Mouse (Mus musculus) limb, embryonic 12.5 days (tissue): Measurements from ENCODE around the gene Thada. TPM values are rescaled to one million over a fixed set of nuclear protein-coding genes. Genes with fewer than 3 reads are reported as not detected.
A peak's percentile ranks its signal among the peaks of the same experiment; 100 is the strongest.

Experiments used
- ATAC-seq: fragments of 200-750 bp; cut with Nextera tagmentation; 2 replicates; pipeline ENCODE4 v1.8.0; 2017; ENCODE audit warnings: low read depth, moderate TSS enrichment; ENCODE audit not compliant: insufficient number of reproducible peaks, insufficient read depth, low FRiP score, low TSS enrichment
- H3K27ac ChIP-seq: fragments of 300-500 bp; sonication (generic); 2 replicates; pipeline ENCODE4 v1.5.1; 2016; ENCODE audit warnings: mild to moderate bottlenecking, moderate library complexity
- H3K27me3 ChIP-seq: fragments of 300-500 bp; sonication (generic); 2 replicates; pipeline ENCODE4 v1.6.1; 2016; ENCODE audit warnings: mild to moderate bottlenecking, moderate library complexity
- H3K36me3 ChIP-seq: fragments of 300-500 bp; sonication (generic); 2 replicates; pipeline ENCODE4 v1.6.1; 2016; ENCODE audit warnings: mild to moderate bottlenecking, moderate library complexity
- H3K4me1 ChIP-seq: fragments of 300-500 bp; sonication (generic); replicated peaks from 2 replicates; pipeline ENCODE4 v1.6.1; 2016
- H3K4me2 ChIP-seq: fragments of 300-500 bp; sonication (generic); 2 replicates; pipeline ENCODE4 v1.6.1; 2016; ENCODE audit warnings: mild to moderate bottlenecking, moderate library complexity
- H3K4me3 ChIP-seq: fragments of 300-500 bp; sonication (generic); replicated peaks from 2 replicates; pipeline ENCODE4 v1.5.1; 2016; ENCODE audit warnings: mild to moderate bottlenecking
- H3K9ac ChIP-seq: fragments of 300-500 bp; sonication (generic); replicated peaks from 2 replicates; pipeline ENCODE4 v1.6.1; 2016; ENCODE audit warnings: mild to moderate bottlenecking, moderate library complexity
- H3K9me3 ChIP-seq: fragments of 300-500 bp; sonication (generic); 2 replicates; pipeline ENCODE4 v1.6.1; 2016; ENCODE audit warnings: mild to moderate bottlenecking, moderate library complexity
- WGBS: fragments of 180-500 bp; shearing (Covaris S2); methylation state at CpG from one replicate; pipeline ENCODE4 v1.1.7; 2016; 5-methylcytosine and 5-hydroxymethylcytosine counted together
- polyA plus RNA-seq: library from polyadenylated mRNA; unstranded; fragments of >200 nt; fragmentation: Nextera tagmentation; extraction: Ambion mirVana; gene quantifications from 2 replicates; pipeline ENCODE4 v1.2.1, GENCODE M21; 2016

Thada gene
- polyA plus RNA-seq, 1 experiment from 2014 or later: 15.3 TPM

- H3K9ac ChIP-seq: no peak overlapping the region
- H3K4me1 ChIP-seq: peaks cover 81% of the 10 kb centered on the region
- WGBS: 65% methylated on average over 3 of the region's 3 CpGs
- H3K27ac ChIP-seq: peak overlapping the region; percentile 62
- no peak overlapping the region for H3K4me2 ChIP-seq
- H3K36me3 ChIP-seq: no peaks in the 10 kb centered on the region
- H3K9me3 ChIP-seq: no peaks in the 10 kb centered on the region
- no peak overlapping the region for H3K4me3 ChIP-seq
- H3K27me3 ChIP-seq: no peaks in the 10 kb centered on the region
- no peak for ATAC-seq
These were observed 96.2 kb downstream of the Thada start for GRCm38 (mm10) chr17:84369769-84370168.

- no peaks in the 10 kb centered on the region for H3K9me3 ChIP-seq
- H3K4me3 ChIP-seq: no peak overlapping the region
- H3K4me2 ChIP-seq: no peak overlapping the region
- peaks cover 87% of the 10 kb centered on the region for H3K4me1 ChIP-seq
- 70% methylated on average over 11 of the region's 11 CpGs for WGBS
- H3K27ac ChIP-seq: peak overlapping the region; percentile 66
- H3K36me3 ChIP-seq: no peaks in the 10 kb centered on the region
- no peaks in the 10 kb centered on the region for H3K27me3 ChIP-seq
- no peak for ATAC-seq
- H3K9ac ChIP-seq: no peak overlapping the region
These were observed 97.6 kb downstream of the Thada start for GRCm38 (mm10) chr17:84368213-84369014.

DNA sequence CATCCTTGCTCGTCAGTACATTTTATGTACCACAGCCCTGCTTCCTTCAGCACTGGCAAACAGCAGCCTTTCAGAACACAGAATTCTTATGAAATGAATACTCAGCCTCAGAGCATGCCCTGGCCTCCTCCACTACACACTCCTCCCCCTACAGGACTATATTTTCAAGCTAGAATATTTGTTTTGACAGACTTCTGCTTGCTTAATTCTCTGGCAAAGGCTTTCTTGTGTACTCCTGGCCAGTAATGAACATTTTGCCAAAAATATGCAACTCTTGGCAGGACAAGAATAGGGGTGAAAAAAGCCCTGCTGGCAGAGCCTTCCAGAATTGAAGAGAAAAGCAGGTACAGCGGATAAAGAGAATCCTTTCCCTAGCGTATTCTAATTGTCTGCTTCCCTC, 98.3 kb downstream of the Thada start:
- H3K36me3 ChIP-seq: no peaks in the 10 kb centered on the region
- H3K27ac ChIP-seq: peak overlapping the region; percentile 66
- 63% methylated on average over 3 of the region's 3 CpGs for WGBS
- H3K9ac ChIP-seq: no peak overlapping the region
- H3K4me3 ChIP-seq: no peak overlapping the region
- no peak overlapping the region for H3K4me2 ChIP-seq
- no peaks in the 10 kb centered on the region for H3K9me3 ChIP-seq
- peaks cover 85% of the 10 kb centered on the region for H3K4me1 ChIP-seq
- no peak for ATAC-seq
- no peaks in the 10 kb centered on the region for H3K27me3 ChIP-seq

- H3K4me3 ChIP-seq: no peak overlapping the region
- H3K4me1 ChIP-seq: peaks cover 80% of the 10 kb centered on the region
- 10% methylated on average over 6 of the region's 6 CpGs for WGBS
- ATAC-seq: peak; percentile 89
- no peak overlapping the region for H3K9ac ChIP-seq
- H3K4me2 ChIP-seq: peak overlapping the region; percentile 19; the same call in 1 of the 2 replicates
- peaks cover 5% of the 10 kb centered on the region; the same call in 1 of the 2 replicates for H3K36me3 ChIP-seq
- H3K27me3 ChIP-seq: no peaks in the 10 kb centered on the region
- peak overlapping the region; percentile 93 for H3K27ac ChIP-seq
- no peaks in the 10 kb centered on the region for H3K9me3 ChIP-seq
These were observed 100.2 kb downstream of the Thada start for GRCm38 (mm10) chr17:84365791-84366301.

- 46% methylated on average over 9 of the region's 9 CpGs for WGBS
- no peak overlapping the region for H3K9ac ChIP-seq
- no peaks in the 10 kb centered on the region for H3K9me3 ChIP-seq
- H3K36me3 ChIP-seq: peaks cover 5% of the 10 kb centered on the region; the same call in 1 of the 2 replicates
- no peak for ATAC-seq
- no peak overlapping the region for H3K4me3 ChIP-seq
- H3K4me1 ChIP-seq: peaks cover 74% of the 10 kb centered on the region
- H3K4me2 ChIP-seq: peak overlapping the region; percentile 19; the same call in 1 of the 2 replicates
- H3K27ac ChIP-seq: peak overlapping the region; percentile 93
- H3K27me3 ChIP-seq: no peaks in the 10 kb centered on the region
These were observed 100.8 kb downstream of the Thada start for GRCm38 (mm10) chr17:84365006-84365716.

DNA sequence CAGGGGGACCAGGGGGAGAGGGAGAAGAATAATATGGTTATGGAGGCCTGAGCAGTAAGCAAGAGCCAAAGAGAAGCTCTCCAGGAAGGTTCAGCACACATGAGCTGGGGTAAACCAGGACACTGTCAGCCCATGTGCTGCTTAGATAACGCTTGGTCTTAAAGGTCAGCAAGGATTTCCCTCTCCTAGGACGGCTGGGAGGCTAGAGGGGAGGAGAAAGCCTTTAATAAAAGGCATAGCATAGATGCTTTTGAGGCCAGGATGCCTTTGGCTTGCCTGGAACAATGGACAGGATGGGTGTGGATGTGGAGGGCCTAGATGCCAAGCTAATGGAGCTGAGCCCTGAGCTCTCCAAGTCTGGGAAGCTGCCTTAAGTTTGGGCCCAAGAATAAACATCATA, 102.6 kb downstream of the Thada start:
- no peak overlapping the region for H3K4me3 ChIP-seq

DNA sequence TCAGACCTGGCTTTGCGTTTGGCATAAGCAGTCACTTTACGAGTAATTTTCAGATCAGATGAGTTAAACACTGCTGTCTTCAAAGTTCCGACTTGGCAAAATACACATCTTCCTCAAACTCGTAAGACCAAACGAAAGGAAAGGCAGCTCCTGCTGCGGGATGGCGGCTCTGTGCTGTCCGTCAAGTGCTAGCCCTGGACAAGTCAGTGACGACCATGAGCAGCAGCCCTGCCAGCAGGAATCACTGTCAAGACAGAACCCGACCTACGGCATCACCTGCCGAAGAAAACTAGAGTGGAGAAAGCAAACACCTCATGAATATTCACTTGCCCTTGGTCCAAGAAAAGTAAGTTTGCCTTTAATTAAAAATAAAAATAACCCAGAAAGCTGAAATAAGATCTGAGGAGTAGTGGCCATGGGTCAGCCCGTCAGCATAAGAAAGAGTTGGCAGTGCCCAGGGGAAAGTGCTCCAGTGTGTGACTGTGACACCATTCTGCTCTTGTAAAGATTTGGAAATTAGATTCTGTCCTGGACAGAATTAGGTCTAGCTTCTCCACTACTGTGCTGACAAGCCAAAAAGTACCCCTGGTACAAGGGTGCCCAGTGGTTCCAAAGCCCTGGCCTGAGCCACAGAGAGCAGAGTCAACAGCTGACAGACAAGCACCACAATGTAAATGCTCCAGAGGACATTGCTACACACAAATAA, 103.3 kb downstream of the Thada start:
- ATAC-seq: no peak
- Histone ChIP-seq H3K36me3 (peaks cover 12% of the 10 kb centered on the region; the same call in 1 of the 2 replicates), H3K27me3 (no peaks in the 10 kb centered on the region), H3K4me1 (peaks cover 52% of the 10 kb centered on the region), H3K9me3 (no peaks in the 10 kb centered on the region), H3K4me3 (no peak overlapping the region), H3K27ac (no peak overlapping the region), H3K9ac (no peak overlapping the region), H3K4me2 (no peak overlapping the region)
- 87% methylated on average over 13 of the region's 13 CpGs for WGBS

More for the DNA sequence above, 102.6 kb downstream of the Thada start:
- no peak for ATAC-seq
- H3K9me3 ChIP-seq: no peaks in the 10 kb centered on the region
- peaks cover 58% of the 10 kb centered on the region for H3K4me1 ChIP-seq
- H3K27me3 ChIP-seq: no peaks in the 10 kb centered on the region
- H3K27ac ChIP-seq: peak overlapping the region; percentile 93
- peaks cover 12% of the 10 kb centered on the region; the same call in 1 of the 2 replicates for H3K36me3 ChIP-seq
- 29% methylated on average over 2 of the region's 2 CpGs for WGBS
- H3K9ac ChIP-seq: no peak overlapping the region
- H3K4me2 ChIP-seq: no peak overlapping the region

- Histone ChIP-seq H3K4me2 (no peak overlapping the region), H3K27me3 (no peaks in the 10 kb centered on the region), H3K4me3 (no peak overlapping the region), H3K9me3 (no peaks in the 10 kb centered on the region), H3K36me3 (peaks cover 14% of the 10 kb centered on the region; the same call in 1 of the 2 replicates), H3K9ac (no peak overlapping the region), H3K27ac (no peak overlapping the region), H3K4me1 (peaks cover 39% of the 10 kb centered on the region)
- 95% methylated on average over 1 of the region's 1 CpGs for WGBS
- no peak for ATAC-seq
These were observed 105.0 kb downstream of the Thada start for GRCm38 (mm10) chr17:84361006-84361405.

DNA sequence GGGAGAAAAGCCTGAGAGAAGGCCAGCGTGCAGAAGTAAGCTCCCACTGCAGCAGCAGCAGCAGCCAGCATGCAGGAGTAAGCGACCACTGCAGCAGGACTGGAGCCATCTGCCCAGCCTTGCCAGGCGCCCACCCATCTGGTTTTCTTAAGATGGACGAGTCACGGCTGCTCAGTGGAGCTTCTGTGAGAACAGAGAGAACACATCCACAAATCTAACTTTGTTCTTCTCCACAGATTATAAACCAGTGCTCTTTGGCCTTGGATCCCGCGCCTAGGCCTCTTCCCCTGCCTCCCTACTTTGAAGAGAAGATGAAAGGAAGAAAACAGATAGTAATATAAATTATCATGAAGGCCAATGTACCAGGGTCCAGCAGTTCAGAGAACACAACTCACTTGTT, 106.2 kb downstream of the Thada start:
- H3K9ac ChIP-seq: no peak overlapping the region
- no peaks in the 10 kb centered on the region for H3K9me3 ChIP-seq
- H3K4me3 ChIP-seq: no peak overlapping the region
- peaks cover 27% of the 10 kb centered on the region for H3K4me1 ChIP-seq
- 51% methylated on average over 7 of the region's 7 CpGs for WGBS
- peaks cover 19% of the 10 kb centered on the region; the same call in 1 of the 2 replicates for H3K36me3 ChIP-seq
- peak overlapping the region; percentile 35; the same call in 1 of the 2 replicates for H3K27ac ChIP-seq
- H3K27me3 ChIP-seq: no peaks in the 10 kb centered on the region
- no peak for ATAC-seq
- no peak overlapping the region for H3K4me2 ChIP-seq

- H3K36me3 ChIP-seq: peaks cover 22% of the 10 kb centered on the region; the same call in 1 of the 2 replicates
- H3K27ac ChIP-seq: no peak overlapping the region
- no peak for ATAC-seq
- H3K9me3 ChIP-seq: no peaks in the 10 kb centered on the region
- H3K9ac ChIP-seq: no peak overlapping the region
- no peaks in the 10 kb centered on the region for H3K27me3 ChIP-seq
- no peak overlapping the region for H3K4me2 ChIP-seq
- no peak overlapping the region for H3K4me3 ChIP-seq
- 88% methylated on average over 10 of the region's 10 CpGs for WGBS
- H3K4me1 ChIP-seq: peaks cover 21% of the 10 kb centered on the region
These were observed 106.9 kb downstream of the Thada start for GRCm38 (mm10) chr17:84358951-84359644.
